Mouse (Mus musculus) C2C12 (cell line): ENCODE data around the gene Mmp11. TPM values are rescaled to one million over a fixed set of nuclear protein-coding genes. Genes with fewer than 3 reads are reported as not detected.
"Not testable (repeated sequence)": the region's sequence is repeated elsewhere in the genome, so short reads cannot be mapped to it uniquely, and the experiment has no call there.

Source experiments
- H3K27me3 ChIP-seq: one replicate; pipeline ENCODE4 v1.6.1; 2011; ENCODE audit not compliant: control insufficient read depth, insufficient read depth, insufficient read length
- H3K36me3 ChIP-seq: one replicate; pipeline ENCODE4 v1.6.1; 2011; ENCODE audit not compliant: control insufficient read depth, insufficient read depth
- H3K4me3 ChIP-seq: one replicate; pipeline ENCODE4 v1.5.1; 2011; ENCODE audit warnings: mild to moderate bottlenecking, control low read depth; ENCODE audit not compliant: poor library complexity, insufficient read depth, severe bottlenecking
- H3K79me2 ChIP-seq: one replicate; pipeline ENCODE4 v1.6.1; 2011; ENCODE audit not compliant: control insufficient read depth, insufficient read depth
- H3K79me3 ChIP-seq: one replicate; pipeline ENCODE4 v1.6.1; 2011; ENCODE audit warnings: low read depth, control low read depth
- H3ac ChIP-seq: one replicate; pipeline ENCODE3; 2011; ENCODE audit warnings: low read depth; ENCODE audit not compliant: control insufficient read depth, insufficient read length
- CEBPB ChIP-seq: IDR thresholded peaks from one replicate; pipeline ENCODE4 v1.6.1; 2011; ENCODE audit warnings: low read depth, mild to moderate bottlenecking, control low read depth, moderate library complexity
- CTCF ChIP-seq: IDR thresholded peaks from one replicate; pipeline ENCODE4 v1.5.1; 2011; ENCODE audit not compliant: control insufficient read depth, insufficient read depth, insufficient read length
- FOSL1 ChIP-seq: IDR thresholded peaks from one replicate; pipeline ENCODE4 v1.8.0; 2011; ENCODE audit warnings: mild to moderate bottlenecking, low read length; ENCODE audit not compliant: poor library complexity, insufficient read depth, severe bottlenecking
- MAX ChIP-seq: IDR thresholded peaks from one replicate; pipeline ENCODE4 v1.6.1; 2011; ENCODE audit warnings: mild to moderate bottlenecking, control low read depth
- MYOD1 ChIP-seq: IDR thresholded peaks from one replicate; pipeline ENCODE4 v1.6.1; 2011; ENCODE audit warnings: low read depth; ENCODE audit not compliant: control insufficient read depth, insufficient read length
- MYOG ChIP-seq: IDR thresholded peaks from one replicate; pipeline ENCODE4 v1.6.1; 2011; ENCODE audit not compliant: control insufficient read depth, insufficient read length; ENCODE audit errors: extremely low read depth
- USF1 ChIP-seq: IDR thresholded peaks from one replicate; pipeline ENCODE4 v1.6.1; 2011; ENCODE audit warnings: low read depth, mild to moderate bottlenecking, control low read depth, moderate library complexity
- polyA plus RNA-seq: library from polyadenylated mRNA; unstranded; fragments of >200 nt; fragmentation: generic; extraction: Trizol; gene quantifications from one replicate; pipeline ENCODE4 v1.2.1, GENCODE M21; 2012; ENCODE audit warnings: missing spikeins

The Mmp11 gene
- polyA plus RNA-seq, 1 experiment: 53.2 TPM

DNA sequence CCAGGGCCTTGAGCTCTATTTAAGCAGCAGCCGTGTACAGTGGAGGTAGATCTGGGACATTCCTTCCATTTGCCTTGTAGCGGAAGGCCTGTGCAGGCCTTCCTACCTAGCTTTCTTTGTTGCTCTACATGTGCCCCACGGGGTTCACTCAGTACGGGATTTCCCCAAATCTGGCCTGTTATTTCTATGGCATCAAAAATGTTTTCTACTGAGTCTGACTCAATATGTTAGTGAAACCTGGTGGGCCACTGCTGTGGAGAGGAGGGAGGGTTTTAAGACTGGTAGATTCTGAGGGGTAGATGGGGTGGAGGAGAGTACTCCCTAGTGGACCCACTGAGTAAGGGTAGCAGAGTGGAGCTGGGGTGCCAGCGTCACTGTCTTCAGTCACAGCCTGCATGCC is 40.6 kb downstream of the Mmp11 start:
- Histone ChIP-seq H3K79me3 (peaks cover 2% of the 10 kb centered on the region), H3K4me3 (no peak overlapping the region), H3K27me3 (no peaks in the 10 kb centered on the region), H3K79me2 (peaks cover 28% of the 10 kb centered on the region), H3K36me3 (peaks cover 67% of the 10 kb centered on the region), H3ac (no peak overlapping the region)
- TF ChIP-seq MAX: no peak
- TF ChIP-seq USF1: no peak
- no peak for TF ChIP-seq MYOD1
- TF ChIP-seq CTCF: no peak
- TF ChIP-seq FOSL1: no peak
- TF ChIP-seq MYOG: no peak
- no peak for TF ChIP-seq CEBPB

GRCm38 (mm10) chr10:75894601-75895000 is 41.7 kb downstream of the Mmp11 start:
- Histone ChIP-seq H3K79me2 (peaks cover 22% of the 10 kb centered on the region), H3K36me3 (peaks cover 60% of the 10 kb centered on the region), H3ac (no peak overlapping the region), H3K4me3 (no peak overlapping the region), H3K79me3 (peaks cover 2% of the 10 kb centered on the region), H3K27me3 (no peaks in the 10 kb centered on the region)
- TF ChIP-seq FOSL1 (no peak), CTCF (no peak), MYOG (no peak), MYOD1 (no peak), MAX (no peak), USF1 (no peak), CEBPB (no peak)

- H3K36me3 ChIP-seq: peaks cover 58% of the 10 kb centered on the region
- no peak within 1 kb of the TSS for H3K4me3 ChIP-seq
- peaks cover 18% of the 10 kb centered on the region for H3K79me2 ChIP-seq
- H3ac ChIP-seq: no peak within 1 kb of the TSS
- TF ChIP-seq MYOD1 (no peak), FOSL1 (no peak), USF1 (no peak), CTCF (no peak), MAX (no peak), MYOG (no peak), CEBPB (no peak)
- peaks cover 2% of the 10 kb centered on the region for H3K79me3 ChIP-seq
- no peaks in the 10 kb centered on the region for H3K27me3 ChIP-seq
These were observed 43.1 kb downstream of the Mmp11 start, which contains the start of gene Derl3 for GRCm38 (mm10) chr10:75893089-75893750. Gene Derl3 (plus strand): TSS chr10:75893413.

DNA sequence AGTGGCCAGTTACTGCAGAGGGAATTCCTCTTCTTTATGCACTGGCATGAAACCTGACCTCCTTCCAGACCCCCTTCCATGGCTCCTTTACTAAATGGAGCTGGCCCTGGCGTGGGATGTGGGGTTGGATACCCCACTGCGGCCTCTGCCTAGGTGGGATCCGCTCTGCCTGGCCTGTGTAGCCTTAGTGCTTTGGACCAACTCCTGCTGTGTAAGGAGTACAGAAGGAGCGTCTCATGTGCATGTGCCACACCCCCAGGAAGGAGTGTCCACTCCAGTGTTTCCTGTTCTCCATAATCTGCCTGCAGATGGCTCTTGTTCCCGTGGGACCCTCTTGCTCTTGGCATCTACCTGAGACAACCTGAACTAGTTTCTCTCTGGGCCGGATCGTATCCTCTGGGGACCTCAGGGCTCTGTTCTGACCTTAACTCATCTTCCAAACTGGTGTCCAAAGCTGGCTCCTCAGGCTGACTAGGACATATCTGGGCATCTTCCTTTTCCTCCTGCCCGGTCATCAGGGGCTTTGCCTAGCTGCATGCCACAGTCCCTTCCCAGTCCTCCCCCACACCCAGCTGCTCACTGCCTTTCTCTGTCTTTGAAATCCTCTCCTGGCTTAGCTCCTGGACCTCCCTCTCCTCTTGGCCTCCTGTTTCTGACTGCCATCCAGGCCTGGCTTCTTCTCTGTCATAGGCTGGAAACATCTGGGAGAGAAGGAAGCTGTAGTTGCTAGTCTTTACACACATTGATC is 46.7 kb downstream of the Mmp11 start:
- H3K4me3 ChIP-seq: no peak overlapping the region
- TF ChIP-seq FOSL1: no peak
- TF ChIP-seq MAX: no peak
- no peak for TF ChIP-seq USF1
- no peak for TF ChIP-seq MYOG
- TF ChIP-seq MYOD1: no peak
- TF ChIP-seq CTCF: no peak
- TF ChIP-seq CEBPB: no peak
- peaks cover 23% of the 10 kb centered on the region for H3K36me3 ChIP-seq
- no peak overlapping the region for H3ac ChIP-seq
- no peaks in the 10 kb centered on the region for H3K79me3 ChIP-seq
- no peaks in the 10 kb centered on the region for H3K27me3 ChIP-seq
- no peaks in the 10 kb centered on the region for H3K79me2 ChIP-seq

- not testable (repeated sequence) for H3K79me3 ChIP-seq, H3K27me3 ChIP-seq, H3K79me2 ChIP-seq, H3K36me3 ChIP-seq, H3K4me3 ChIP-seq, H3ac ChIP-seq
These were observed 48.8 kb downstream of the Mmp11 start for GRCm38 (mm10) chr10:75887504-75887903.

GRCm38 (mm10) chr10:75884742-75885141 is 51.6 kb downstream of the Mmp11 start:
- H3K79me2 ChIP-seq: no peaks in the 10 kb centered on the region
- H3K4me3 ChIP-seq: no peak overlapping the region
- H3ac ChIP-seq: no peak overlapping the region
- no peaks in the 10 kb centered on the region for H3K36me3 ChIP-seq
- no peak for TF ChIP-seq CTCF
- TF ChIP-seq FOSL1: no peak
- no peak for TF ChIP-seq USF1
- no peaks in the 10 kb centered on the region for H3K79me3 ChIP-seq
- no peaks in the 10 kb centered on the region for H3K27me3 ChIP-seq
